ENCODE assay signal across 14 mouse cellular contexts in the genomic region with DNA sequence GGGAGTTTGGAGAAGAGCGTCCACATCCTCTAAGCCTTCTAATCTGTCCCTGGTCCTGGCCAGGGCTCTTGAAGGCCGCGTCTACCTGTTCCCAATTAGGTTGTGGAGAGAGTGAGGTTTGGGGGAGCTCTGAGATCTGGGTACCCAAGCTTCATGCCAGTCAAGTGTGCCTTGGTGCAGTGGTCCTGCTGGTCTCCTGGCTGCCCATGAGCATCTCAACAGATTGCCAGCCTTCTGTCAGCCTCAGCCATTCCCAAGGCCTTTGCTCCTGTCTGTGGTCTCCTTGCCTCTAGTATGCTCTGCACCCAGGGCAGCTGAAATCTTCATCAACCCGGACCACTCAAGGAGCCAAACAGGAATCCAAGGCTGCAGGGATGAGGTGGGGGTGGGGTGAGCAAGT.
DNase-seq lines count a peak whose midpoint lies in the region; ATAC-seq lines count a peak whose summit lies in the region.
"Had no signal": no experiment of that assay in that cellular context is flagged by ENCODE, and none has a peak within 500 bp of the region (broad histone marks: within the 10 kb centered on the region; RNA-seq: fewer than 3 reads in every experiment).

No protein-coding gene starts in this region.

- intact Hi-C loops in left cerebral cortex, postnatal 36 days (cut with DNase I) = loop anchor here (5.0 kb wide), 2 partner anchors 45 to 220 kb away; no protein-coding TSS in a partner anchor

- ATAC-seq in kidney, embryonic 14.5 days (ENCODE audit: low FRiP score, low TSS enrichment) = no peak
- ATAC-seq in neural tube, embryonic 13.5 days (ENCODE audit: low read depth) = no peak
- ATAC-seq: Patski had no signal

- no peaks in the 10 kb centered on the region for H3K9me3 ChIP-seq in kidney, embryonic 14.5 days (ENCODE audit: control insufficient read depth, low read length)
- H3K9me3 ChIP-seq in neural tube, embryonic 13.5 days = no peaks in the 10 kb centered on the region
- H3K9me3 ChIP-seq: heart, embryonic 15.5 days; midbrain, embryonic 15.5 days; stomach, embryonic 15.5 days had no signal

- peaks cover 9% of the 10 kb centered on the region for H3K27me3 ChIP-seq in kidney, embryonic 14.5 days (ENCODE audit: control insufficient read depth, insufficient read depth, low read length)
- peaks cover 27% of the 10 kb centered on the region for H3K27me3 ChIP-seq in neural tube, embryonic 13.5 days
- H3K27me3 ChIP-seq: Patski had no signal

- WGBS in kidney, embryonic 14.5 days = 70% methylated on average over 4 of the region's 4 CpGs
- WGBS in neural tube, embryonic 13.5 days = 74% methylated on average over 4 of the region's 4 CpGs

- no peaks in the 10 kb centered on the region for H3K36me3 ChIP-seq in kidney, embryonic 14.5 days (ENCODE audit: control insufficient read depth, insufficient read depth, low read length)
- no peaks in the 10 kb centered on the region for H3K36me3 ChIP-seq in neural tube, embryonic 13.5 days
- H3K36me3 ChIP-seq: heart, embryonic 15.5 days; midbrain, embryonic 15.5 days; stomach, embryonic 15.5 days had no signal

- H3K4me2 ChIP-seq in kidney, embryonic 14.5 days (replicated peaks; ENCODE audit: low read depth, low read length) = no peak overlapping the region
- no peak overlapping the region for H3K4me2 ChIP-seq in neural tube, embryonic 13.5 days
- H3K4me2 ChIP-seq: heart, embryonic 15.5 days; midbrain, embryonic 15.5 days had no signal

- peak; percentile 36 to 54 for DNase-seq in cerebellum, postnatal 14 days
- DNase-seq in cerebellum, adult 8-10 months = no peak
- DNase-seq in kidney, postnatal 25 days = no peak
- DNase-seq in neural tube, embryonic 10.5 days (ENCODE audit: extremely low spot score, low spot score) = no peak
- DNase-seq in adrenal gland, adult 18-20 months (ENCODE audit: low spot score in 2 of 2) = no peak
- DNase-seq in left cerebral cortex, postnatal 36 days (ENCODE audit: low spot score in 2 of 2) = no peak
- DNase-seq: kidney, adult 9 months; lung, postnatal 14 days had no signal

- H3K4me1 ChIP-seq in kidney, embryonic 14.5 days (ENCODE audit: control insufficient read depth, insufficient read depth, low read length) = peaks cover 23% of the 10 kb centered on the region
- H3K4me1 ChIP-seq in neural tube, embryonic 13.5 days (replicated peaks) = peaks cover 35% of the 10 kb centered on the region

- 0 out of 2 replicates have a peak overlapping the region, but pooled peaks have one; percentile 12 for H3K9ac ChIP-seq in kidney, embryonic 14.5 days (ENCODE audit: low read depth, low read length)
- H3K9ac ChIP-seq in neural tube, embryonic 13.5 days = peak overlapping the region; percentile 12; the same call in 1 of the 2 replicates
- H3K9ac ChIP-seq: heart, embryonic 15.5 days; midbrain, embryonic 15.5 days; stomach, embryonic 15.5 days had no signal

- H3K4me3 ChIP-seq in kidney, embryonic 14.5 days (ENCODE audit: low read length) = no peak overlapping the region
- H3K4me3 ChIP-seq in neural tube, embryonic 13.5 days = no peak overlapping the region
- H3K4me3 ChIP-seq: heart, embryonic 15.5 days; midbrain, embryonic 15.5 days; stomach, embryonic 15.5 days had no signal

- no peak overlapping the region for H3K27ac ChIP-seq in kidney, embryonic 14.5 days (ENCODE audit: low read depth, low read length)
- no peak overlapping the region for H3K27ac ChIP-seq in neural tube, embryonic 13.5 days (replicated peaks)
- H3K27ac ChIP-seq: heart, embryonic 15.5 days; midbrain, embryonic 15.5 days; stomach, embryonic 15.5 days had no signal

Comparison
In these comparisons a context has a peak if more than half of its experiments do, and no peak if none do; other contexts are left out.
1. DNase-seq: peak in cerebellum, postnatal 14 days (2 of 2); none in cerebellum, adult 8-10 months (single experiment), kidney, postnatal 25 days (0 of 2), neural tube, embryonic 10.5 days (single experiment), adrenal gland, adult 18-20 months (0 of 2) and left cerebral cortex, postnatal 36 days (0 of 2).